Mouse (Mus musculus): ENCODE measurements around the gene Gm10959.
"Not testable (repeated sequence)": the region's sequence is repeated elsewhere in the genome, so short reads cannot be mapped to it uniquely, and the experiment has no call there.

Gm10959 gene

DNA sequence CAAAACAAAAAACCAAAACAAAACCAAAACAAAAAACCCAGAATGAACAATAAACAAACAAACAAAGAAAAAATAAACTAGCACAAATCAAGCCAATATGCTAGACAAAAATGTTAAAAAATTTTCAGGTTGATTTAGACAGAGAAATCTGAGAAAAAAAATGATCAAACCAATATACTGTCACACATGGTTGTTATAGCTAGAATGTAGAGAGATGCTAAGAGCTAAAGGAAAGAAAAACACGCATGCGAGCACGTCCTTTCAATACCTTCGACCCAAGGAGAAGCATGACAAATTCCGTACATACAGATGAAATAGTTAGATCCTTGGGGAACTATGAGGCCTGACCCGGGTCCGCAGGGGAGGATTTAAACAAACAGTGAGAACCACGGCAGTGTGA, at the start of gene Gm10959:
TSS of gene Gm10959 (minus strand) at position 101 of the 400 bp plus-strand sequence.
- DNase-seq (ENCODE audit: low read depth, low spot score) = no peak

- DNase-seq (ENCODE audit: low read depth, low spot score) = no peak
These were observed 49.2 kb upstream of the Gm10959 start for GRCm38 (mm10) chr3:122968391-122968790.

DNA sequence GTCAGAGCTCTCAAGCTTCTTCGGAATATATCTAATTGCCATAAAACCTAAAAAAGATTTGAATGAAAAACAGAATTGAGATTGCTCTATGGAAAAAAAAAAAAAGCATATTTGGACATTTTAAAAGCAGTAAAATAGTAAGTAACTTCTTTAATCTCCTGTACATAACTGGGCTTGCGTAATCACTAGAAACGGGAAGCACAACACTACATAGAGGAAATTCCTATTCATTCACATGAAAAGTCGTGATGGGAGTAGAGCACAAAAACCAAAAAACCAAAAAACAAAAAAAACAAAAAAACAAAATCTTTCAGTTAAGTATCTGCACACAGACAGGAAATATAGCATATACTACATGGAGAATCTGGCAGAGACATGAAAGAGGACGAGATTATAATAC, 45.1 kb upstream of the Gm10959 start:
- DNase-seq (ENCODE audit: low read depth, low spot score) = no peak

DNA sequence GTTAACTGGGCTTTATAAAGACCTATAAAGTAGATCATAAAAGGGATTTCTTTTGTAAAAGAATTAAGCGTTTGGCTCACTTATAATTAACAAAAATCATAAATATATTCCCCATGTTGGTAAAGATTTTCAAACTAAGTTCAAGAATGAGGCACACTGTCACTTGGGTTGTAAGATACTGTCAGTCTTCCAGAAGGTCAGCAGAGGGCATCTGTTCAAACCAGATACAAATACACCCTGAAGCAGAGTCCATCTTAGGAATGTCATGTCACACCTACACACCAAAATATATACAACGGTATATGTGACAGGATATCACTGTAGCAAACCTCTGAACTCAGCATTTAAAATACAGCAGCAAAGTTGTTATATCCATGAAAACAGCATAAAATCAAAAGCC, 31.0 kb upstream of the Gm10959 start:
- no peak for DNase-seq (ENCODE audit: low read depth, low spot score)

DNA sequence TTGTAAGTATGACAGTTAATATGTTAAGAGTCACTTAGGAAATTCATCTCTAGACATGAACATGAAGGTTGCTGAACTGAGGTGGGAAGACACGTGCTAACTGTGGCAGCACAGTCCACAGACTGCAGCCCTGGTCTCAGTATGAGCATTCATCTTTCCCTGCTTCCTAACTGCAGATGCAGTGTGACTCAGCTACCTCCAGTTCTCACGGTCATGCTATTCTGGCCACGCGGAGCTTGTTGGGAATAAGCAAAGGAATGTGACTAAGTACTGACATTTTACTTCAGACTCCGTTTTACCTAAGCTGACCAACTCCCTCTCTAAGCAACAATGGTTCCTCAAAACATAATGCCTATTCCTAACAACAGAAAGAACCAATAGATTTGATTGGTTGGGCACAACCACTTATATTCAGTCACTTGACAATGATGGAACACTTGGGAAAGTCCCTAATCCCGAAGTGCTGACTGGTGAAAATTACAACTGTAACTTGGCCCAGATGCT, 24.3 kb upstream of the Gm10959 start:
- no peak for DNase-seq (ENCODE audit: low read depth, low spot score)

GRCm38 (mm10) chr3:122939215-122939614, 20.1 kb upstream of the Gm10959 start:
- DNase-seq (ENCODE audit: low read depth, low spot score) = peak; percentile 22

DNA sequence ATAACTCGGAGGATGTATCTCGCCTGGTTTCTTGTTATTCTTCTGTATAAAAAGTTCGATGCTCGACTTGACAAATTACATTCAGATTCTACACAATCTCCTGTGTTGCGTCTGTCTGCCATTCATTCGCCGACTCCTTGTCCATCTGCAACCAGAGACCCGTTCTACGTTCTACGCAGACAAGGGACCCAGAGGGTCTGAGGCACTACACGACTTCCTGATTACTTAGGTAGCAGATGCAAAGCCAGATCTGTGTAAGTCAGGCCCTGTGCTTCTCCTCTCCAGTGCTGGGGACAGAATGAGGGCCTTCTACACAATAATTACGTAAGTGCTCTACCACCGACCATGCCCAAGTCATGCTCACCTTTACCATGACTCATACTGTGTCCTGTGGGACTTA, 18.0 kb upstream of the Gm10959 start:
- not testable (repeated sequence) for DNase-seq (ENCODE audit: low read depth, low spot score)

DNA sequence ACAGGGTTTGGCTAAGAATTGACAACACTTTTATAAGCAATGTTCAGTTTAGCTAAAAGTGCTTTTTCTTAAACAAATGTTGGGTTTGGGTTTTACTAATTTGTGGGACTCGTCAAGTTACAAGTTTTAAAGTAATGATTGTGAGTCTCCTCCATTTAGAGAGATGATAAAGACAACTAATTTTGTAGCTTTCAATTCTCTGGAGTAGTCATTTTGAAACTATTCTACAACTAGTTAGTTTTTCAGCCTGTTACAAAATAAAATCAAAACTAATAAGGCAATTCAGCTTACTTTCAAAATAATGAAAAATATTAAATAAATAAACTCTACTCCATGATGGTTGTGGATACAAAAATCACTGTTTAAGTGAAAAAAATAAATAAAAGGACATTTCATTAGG, 13.3 kb upstream of the Gm10959 start:
- no peak for DNase-seq (ENCODE audit: low read depth, low spot score)

DNA sequence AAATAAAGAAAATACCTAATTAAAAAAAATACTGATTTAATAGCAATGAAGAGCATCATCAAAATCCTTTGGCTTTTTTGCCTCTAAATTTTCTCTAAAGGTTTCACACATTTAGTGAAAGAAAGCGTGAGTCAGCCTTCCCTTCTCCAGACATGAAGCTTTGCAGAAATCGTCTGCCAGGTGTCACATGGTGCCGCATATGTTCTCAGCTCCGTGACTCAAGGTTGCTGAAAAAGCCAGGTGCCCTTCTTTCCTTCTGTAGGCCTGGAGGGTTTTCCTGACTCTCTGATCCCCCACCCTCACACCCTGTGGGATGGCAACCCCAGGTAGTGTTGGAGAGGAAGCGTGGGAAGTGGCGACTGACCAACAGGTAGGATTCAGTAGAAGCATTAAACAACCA, 10.6 kb upstream of the Gm10959 start:
- no peak for DNase-seq (ENCODE audit: low read depth, low spot score)

DNA sequence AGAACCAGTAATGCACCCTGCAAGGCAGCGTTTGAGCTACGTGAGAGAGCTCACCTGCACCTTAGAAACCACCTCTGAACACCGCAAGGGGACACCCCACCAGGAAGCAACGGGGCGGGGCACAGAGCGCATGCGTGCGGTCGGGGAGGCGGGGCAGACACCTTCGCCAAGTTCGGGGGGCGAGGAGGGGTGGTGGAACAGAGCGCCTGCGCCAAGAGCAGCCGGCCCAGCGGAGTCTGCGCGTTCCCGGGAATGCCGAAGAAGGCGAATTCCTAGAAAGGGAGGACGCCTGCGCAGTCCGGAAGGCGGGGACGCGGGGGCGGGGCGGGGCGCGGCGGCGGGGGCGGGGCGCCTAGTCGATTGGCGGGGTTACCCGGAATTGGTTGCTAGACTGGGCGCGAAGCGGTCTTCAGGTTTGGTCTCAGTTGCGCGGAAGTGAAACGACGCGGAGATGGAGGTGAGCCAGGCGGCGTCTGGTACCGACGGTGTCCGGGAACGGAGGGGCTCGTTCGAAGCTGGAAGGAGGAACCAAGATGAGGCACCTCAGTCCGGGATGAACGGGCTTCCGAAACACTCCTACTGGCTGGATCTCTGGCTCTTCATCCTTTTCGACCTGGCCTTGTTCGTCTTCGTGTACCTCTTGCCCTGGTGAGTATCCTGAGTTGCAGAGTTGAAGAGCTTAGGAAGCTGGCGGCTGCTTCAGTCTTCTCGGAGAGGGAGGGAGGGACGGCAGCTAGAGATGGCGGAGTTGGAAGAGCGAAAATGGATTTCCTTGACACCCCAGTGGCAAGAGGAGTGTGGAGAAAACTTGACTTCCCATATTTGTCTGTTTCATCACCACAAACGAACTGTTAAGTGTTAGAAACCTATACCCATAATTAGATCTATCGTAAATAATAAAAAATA, 5.1 kb upstream of the Gm10959 start, which contains the start of gene 1810037I17Rik:
TSS of gene 1810037I17Rik (plus strand) at position 195 of the 906 bp plus-strand sequence.
- peak; percentile 88 for DNase-seq (ENCODE audit: low read depth, low spot score)

- DNase-seq (ENCODE audit: low read depth, low spot score) = no peak
These were observed 4.0 kb upstream of the Gm10959 start for GRCm38 (mm10) chr3:122923147-122923546.

GRCm38 (mm10) chr3:122921676-122922527, 2.7 kb upstream of the Gm10959 start:
- DNase-seq (ENCODE audit: low read depth, low spot score) = no peak

- DNase-seq (ENCODE audit: low read depth, low spot score) = no peak
These were observed 1.6 kb upstream of the Gm10959 start for GRCm38 (mm10) chr3:122920572-122921435.

DNA sequence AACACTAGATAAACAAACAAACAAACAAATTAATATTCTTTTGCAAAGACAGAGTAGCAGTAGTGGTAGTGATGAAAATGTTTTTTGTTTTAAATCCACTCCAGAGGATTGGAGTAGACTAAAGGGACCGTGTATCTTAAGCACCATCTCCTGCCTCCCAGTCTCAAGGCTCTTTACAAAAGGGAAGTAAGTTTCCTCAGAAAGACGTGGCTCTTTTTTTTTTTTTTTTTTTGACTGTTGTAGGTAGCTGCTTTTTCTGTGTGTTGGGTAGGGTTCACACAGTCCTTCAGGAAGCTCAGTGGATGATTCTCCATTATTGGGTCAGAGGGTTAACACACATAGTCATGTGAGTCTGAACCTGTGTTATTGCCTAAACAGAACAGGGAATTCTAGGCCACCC, 488 bp downstream of the Gm10959 start:
- no peak for DNase-seq (ENCODE audit: low read depth, low spot score)

DNA sequence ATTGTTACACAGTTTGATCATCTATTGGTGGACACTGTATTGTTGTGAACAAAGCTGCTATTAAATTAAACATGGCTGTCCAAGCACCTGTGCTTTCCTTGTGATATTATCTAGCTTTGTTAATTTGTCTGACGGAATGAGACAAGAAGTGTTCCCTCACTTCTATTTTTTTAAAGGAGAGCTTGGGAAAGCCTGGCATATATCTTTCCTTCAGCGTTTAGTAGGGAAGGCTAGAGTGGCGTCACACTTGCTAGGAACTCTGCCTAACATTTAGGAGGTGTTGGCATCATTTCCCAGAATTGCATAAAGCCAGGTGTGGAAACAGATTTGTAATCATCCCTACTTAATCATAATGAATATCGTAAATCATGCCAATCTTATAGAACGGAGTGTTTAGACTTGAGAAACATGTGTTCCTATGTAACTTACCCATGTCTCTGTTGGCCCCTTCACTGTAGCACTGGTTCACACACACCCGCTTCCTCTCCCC, 2.9 kb downstream of the Gm10959 start:
- DNase-seq (ENCODE audit: low read depth, low spot score) = no peak

DNA sequence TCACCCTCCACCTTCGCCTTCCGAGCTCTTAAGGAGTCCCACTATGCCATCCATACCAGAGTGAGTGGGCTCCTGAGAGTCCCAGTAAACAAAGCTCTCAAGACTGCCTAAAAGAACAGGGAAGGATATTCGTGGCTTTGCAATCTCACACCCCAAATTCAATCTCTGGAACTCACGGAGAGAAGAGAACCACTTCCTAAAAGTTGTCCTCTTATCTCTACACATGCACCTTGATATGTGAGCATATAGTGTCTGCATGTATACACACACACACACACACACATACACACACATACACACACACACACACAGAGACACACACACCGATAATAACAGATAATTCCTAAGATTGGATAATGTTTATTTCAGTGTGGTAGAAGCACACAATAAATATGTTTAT, 3.7 kb downstream of the Gm10959 start:
- no peak for DNase-seq (ENCODE audit: low read depth, low spot score)

- no peak for DNase-seq (ENCODE audit: low read depth, low spot score)
These were observed 11.3 kb downstream of the Gm10959 start for GRCm38 (mm10) chr3:122907841-122908240.

- peak; percentile 49 for DNase-seq (ENCODE audit: low read depth, low spot score)
These were observed 15.3 kb downstream of the Gm10959 start for GRCm38 (mm10) chr3:122903746-122904433.

DNA sequence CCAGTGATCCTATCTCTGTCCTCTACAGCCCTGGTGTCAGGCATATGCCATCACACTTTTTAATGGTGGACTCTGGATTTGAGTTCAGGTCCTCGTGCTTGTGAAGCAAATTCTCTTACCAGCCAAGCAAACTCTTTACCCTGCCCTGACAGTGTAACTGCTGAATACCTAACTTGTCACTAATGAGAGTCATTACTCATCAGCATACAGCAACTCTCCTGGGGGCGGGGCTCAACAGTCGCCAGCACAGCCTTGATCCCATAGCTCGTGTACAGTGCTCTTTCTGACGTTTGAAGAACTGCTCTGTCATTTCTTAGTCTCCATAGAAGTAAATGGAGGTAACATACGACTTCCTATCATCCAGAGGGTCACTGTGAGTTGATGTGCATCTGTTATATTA, 20.9 kb downstream of the Gm10959 start:
- no peak for DNase-seq (ENCODE audit: low read depth, low spot score)

DNA sequence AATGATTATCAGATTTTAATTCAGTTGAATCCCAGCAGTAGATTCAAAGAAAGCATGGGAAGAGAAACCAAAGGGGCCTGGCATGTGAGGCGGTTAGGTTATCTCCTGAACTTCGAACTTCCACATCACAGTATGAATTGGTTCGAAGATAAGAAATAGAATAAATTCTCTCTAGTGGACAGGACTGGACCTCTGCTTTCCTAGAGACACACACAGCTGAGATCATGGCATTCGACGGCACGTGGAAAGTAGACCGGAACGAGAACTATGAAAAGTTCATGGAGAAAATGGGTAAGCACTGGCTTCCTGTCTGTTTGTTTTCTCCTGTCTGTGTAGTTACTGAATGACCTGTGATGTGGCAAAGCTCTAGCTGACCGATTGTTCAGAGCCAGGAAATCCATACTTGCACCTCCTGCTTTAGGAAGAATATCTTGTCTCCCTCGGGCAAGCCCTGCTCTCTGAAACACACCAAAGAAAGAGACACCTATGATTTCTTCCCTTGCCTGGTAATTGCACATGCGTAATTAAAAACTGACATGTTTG, 23.9 kb downstream of the Gm10959 start:
- DNase-seq (ENCODE audit: low read depth, low spot score) = no peak

Data from retina, adult 2 months (tissue).